Mouse (Mus musculus) liver, postnatal 0 days (tissue): ENCODE measurements around the gene Mast3. TPM values are rescaled to one million over a fixed set of nuclear protein-coding genes. Genes with fewer than 3 reads are reported as not detected.

Experiments used
- ATAC-seq: fragments of 200-750 bp; cut with Nextera tagmentation; 2 replicates; pipeline ENCODE4 v1.8.0; 2017; ENCODE audit warnings: mild to moderate bottlenecking, moderate library complexity
- DNase-seq: peaks from one replicate; pipeline ENCODE4 v3.0.0-alpha.2; 2016
- H3K27ac ChIP-seq: fragments of 300-500 bp; sonication (generic); 2 replicates; pipeline ENCODE4 v1.5.1; 2014; ENCODE audit warnings: antibody characterized with exemption, moderate library complexity, mild to moderate bottlenecking, low read depth
- H3K27me3 ChIP-seq: fragments of 300-500 bp; sonication (generic); 2 replicates; pipeline ENCODE4 v1.6.1; 2014; ENCODE audit warnings: low read length, control low read depth, mixed read lengths; ENCODE audit not compliant: insufficient read depth
- H3K36me3 ChIP-seq: fragments of 300-500 bp; sonication (generic); replicated peaks from 2 replicates; pipeline ENCODE4 v1.6.1; 2014; ENCODE audit warnings: mild to moderate bottlenecking, control low read depth, low read length, moderate library complexity, mixed read lengths; ENCODE audit not compliant: insufficient read depth
- H3K4me1 ChIP-seq: fragments of 300-500 bp; sonication (generic); 2 replicates; pipeline ENCODE4 v1.6.1; 2014; ENCODE audit warnings: antibody characterized with exemption, mild to moderate bottlenecking, control low read depth; ENCODE audit not compliant: insufficient read depth
- H3K4me2 ChIP-seq: fragments of 300-500 bp; sonication (generic); 2 replicates; pipeline ENCODE4 v1.6.1; 2014; ENCODE audit warnings: low read depth, mild to moderate bottlenecking, low read length, moderate library complexity, mixed read lengths
- H3K4me3 ChIP-seq: fragments of 300-500 bp; sonication (generic); 2 replicates; pipeline ENCODE4 v1.5.1; 2014; ENCODE audit warnings: low read depth, low read length
- H3K9ac ChIP-seq: fragments of 300-500 bp; sonication (generic); replicated peaks from 2 replicates; pipeline ENCODE4 v1.6.1; 2014; ENCODE audit warnings: mild to moderate bottlenecking, moderate library complexity
- H3K9me3 ChIP-seq: fragments of 300-500 bp; sonication (generic); 2 replicates; pipeline ENCODE4 v1.6.1; 2016; ENCODE audit warnings: mild to moderate bottlenecking, control low read depth, low read length, mixed read lengths
- CTCF ChIP-seq: sonication (generic); IDR thresholded peaks from 2 replicates; pipeline ENCODE4 v1.5.1; 2016; ENCODE audit warnings: antibody characterized with exemption, low read depth
- EP300 ChIP-seq: IDR thresholded peaks from 2 replicates; pipeline ENCODE4 v1.6.1; 2016; ENCODE audit warnings: antibody characterized with exemption, low read depth, mild to moderate bottlenecking
- WGBS: fragments of 180-500 bp; shearing (Covaris S2); extraction: QIAGEN DNeasy Blood & Tissue Kit; methylation state at CpG from one replicate; pipeline ENCODE4 v1.1.7; 2014; ENCODE audit not compliant: insufficient replicate concordance; 5-methylcytosine and 5-hydroxymethylcytosine counted together
- polyA plus RNA-seq: library from polyadenylated mRNA; unstranded; fragments of >200 nt; fragmentation: Nextera tagmentation; extraction: Ambion mirVana; gene quantifications from 2 replicates; pipeline ENCODE4 v1.2.1, GENCODE M21; 2015

The Mast3 gene
- polyA plus RNA-seq, 1 experiment from 2014 or later, result 6.0 TPM

DNA sequence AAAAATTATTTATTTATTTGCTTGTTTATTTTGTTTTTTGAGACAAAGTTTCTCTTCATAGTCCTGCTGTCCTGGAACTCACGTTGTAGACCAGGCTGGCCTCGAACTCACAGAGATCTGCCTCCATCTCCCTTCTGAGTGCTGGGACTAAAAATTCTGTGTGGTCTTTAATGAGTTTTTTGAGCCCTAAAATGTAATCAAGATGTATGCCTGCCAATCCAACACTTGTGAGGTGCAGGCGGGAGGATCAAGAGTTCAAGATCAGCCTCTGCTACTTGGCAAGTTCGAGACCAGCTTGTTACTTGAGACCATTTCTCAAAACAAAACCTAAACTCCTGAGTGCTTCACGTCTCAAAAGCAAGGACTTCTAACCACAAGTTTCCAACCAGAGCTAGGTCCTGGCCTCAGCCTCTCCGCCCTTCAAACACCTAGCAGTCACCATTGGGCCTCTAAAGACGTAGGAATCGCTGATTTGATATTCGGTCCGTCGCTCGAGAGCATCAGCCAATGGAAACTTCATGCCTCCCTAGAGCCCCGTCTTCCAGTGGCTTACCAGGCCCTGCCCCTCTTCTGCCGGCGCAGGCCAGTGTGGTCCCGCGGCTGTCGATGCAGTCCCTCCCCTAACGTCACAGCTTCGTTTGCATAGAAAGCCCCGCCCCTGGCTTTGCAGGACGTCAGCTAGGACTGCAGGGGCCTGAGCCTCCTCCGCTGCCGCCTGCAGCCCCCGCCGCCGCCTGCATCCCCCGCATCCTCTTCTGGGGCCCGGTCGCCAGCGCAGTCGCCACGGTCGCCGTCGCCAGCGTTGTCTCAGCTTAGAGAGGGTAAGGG lies 50.6 kb downstream of the Mast3 start, which contains the start of gene Rab3a:
TSS of gene Rab3a (plus strand) at position 637 of the 828 bp plus-strand sequence.
- peaks cover 29% of the 10 kb centered on the region for H3K4me1 ChIP-seq
- WGBS, result 6% methylated on average over 37 of the region's 37 CpGs

DNA sequence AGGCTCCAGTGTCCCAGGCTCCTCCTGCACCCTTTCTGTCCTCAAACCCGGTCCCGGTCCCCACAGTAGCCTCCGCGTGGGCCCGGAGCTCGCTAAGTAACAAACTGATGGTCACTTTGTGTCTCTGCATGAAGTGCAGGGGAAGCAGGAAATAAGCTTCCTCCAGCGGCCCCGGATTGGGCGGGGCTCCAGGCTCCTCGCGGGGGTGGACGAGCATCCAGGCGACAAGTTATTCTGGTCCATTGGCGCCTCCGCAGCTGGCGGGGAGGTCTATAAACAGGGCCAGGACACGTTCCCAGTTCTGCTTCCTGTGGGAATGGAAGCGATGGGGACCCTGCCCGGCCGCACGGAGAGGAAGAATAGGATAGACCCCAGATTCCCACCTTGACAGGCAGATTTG lies 51.7 kb downstream of the Mast3 start:
- peak; percentile 31; the same call in 1 of the 2 replicates for TF ChIP-seq EP300
- no peak for TF ChIP-seq CTCF
- DNase-seq, result peak; percentile 76
- 16% methylated on average over 21 of the region's 21 CpGs for WGBS
- Histone ChIP-seq H3K27ac (peak overlapping the region; percentile 84), H3K4me1 (peaks cover 26% of the 10 kb centered on the region), H3K4me3 (peak overlapping the region; percentile 21), H3K9ac (peak overlapping the region; percentile 41; the same call in 1 of the 2 replicates), H3K36me3 (peaks cover 5% of the 10 kb centered on the region), H3K27me3 (0 out of 2 replicates have a peak, but pooled peaks cover 5% of the 10 kb centered on the region), H3K9me3 (no peaks in the 10 kb centered on the region), H3K4me2 (peak overlapping the region; percentile 62)
- ATAC-seq, result no peak

More for the DNA sequence above, 50.6 kb downstream of the Mast3 start, which contains the start of gene Rab3a:
- Histone ChIP-seq H3K4me2 (peak within 1 kb of the TSS; percentile 94), H3K27ac (peak within 1 kb of the TSS; percentile 84), H3K9ac (peak within 1 kb of the TSS; percentile 77), H3K27me3 (0 out of 2 replicates have a peak, but pooled peaks cover under 1% of the 10 kb centered on the region), H3K4me3 (peak within 1 kb of the TSS; percentile 73), H3K9me3 (no peaks in the 10 kb centered on the region), H3K36me3 (peaks cover 11% of the 10 kb centered on the region)
- TF ChIP-seq CTCF, result no peak
- TF ChIP-seq EP300, result no peak
- ATAC-seq, result peak; percentile 98
- DNase-seq, result peak; percentile 95

DNA sequence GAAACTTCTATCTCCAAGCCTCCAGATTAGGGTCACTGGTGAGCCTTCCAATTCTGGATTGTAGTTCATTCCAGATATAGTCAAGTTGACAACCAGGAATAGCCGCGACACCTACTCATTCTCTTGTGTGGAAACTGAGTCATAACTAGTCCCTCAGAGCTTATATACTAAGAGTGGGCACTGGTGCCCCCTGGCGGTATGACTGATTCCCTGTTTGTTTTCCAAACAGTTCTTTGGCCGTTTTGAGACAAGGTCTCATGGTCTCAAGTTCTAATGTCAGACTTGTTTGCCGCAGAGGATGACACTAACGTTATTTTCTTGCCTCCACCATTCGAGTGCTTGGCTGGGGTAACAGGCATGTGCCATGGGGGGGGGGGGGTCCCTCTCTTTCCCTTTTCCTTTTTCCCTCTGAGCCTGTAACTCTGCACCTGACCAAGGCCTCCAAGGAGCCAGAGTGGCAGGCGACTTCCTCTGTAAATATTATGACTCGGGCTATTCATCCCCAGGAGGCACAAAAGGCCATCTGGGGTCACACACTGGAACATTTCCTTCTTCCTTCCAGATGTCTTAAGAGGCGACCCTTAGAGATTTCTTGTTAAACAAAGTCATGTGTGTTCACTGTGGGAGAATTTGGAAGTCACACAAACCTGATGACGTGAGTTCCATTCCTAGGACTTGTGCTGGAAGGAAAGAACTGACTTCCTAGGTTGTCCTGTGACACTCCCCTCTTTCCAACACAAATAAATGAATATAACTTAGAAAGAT lies 52.7 kb downstream of the Mast3 start:
- H3K27me3 ChIP-seq, result 0 out of 2 replicates have a peak, but pooled peaks cover 5% of the 10 kb centered on the region
- DNase-seq (peak; percentile 84), ATAC-seq (no peak)
- H3K27ac ChIP-seq, result peak overlapping the region; percentile 84
- TF ChIP-seq EP300 (peak; percentile 61), CTCF (peak; percentile 83)
- H3K4me3 ChIP-seq, result no peak overlapping the region
- WGBS, result 19% methylated on average over 11 of the region's 11 CpGs
- peak overlapping the region; percentile 41; the same call in 1 of the 2 replicates for H3K9ac ChIP-seq
- H3K9me3 ChIP-seq, result no peaks in the 10 kb centered on the region
- peaks cover 26% of the 10 kb centered on the region for H3K4me1 ChIP-seq
- peaks cover 3% of the 10 kb centered on the region; the same call in 1 of the 2 replicates for H3K36me3 ChIP-seq
- peak overlapping the region; percentile 62; the same call in 1 of the 2 replicates for H3K4me2 ChIP-seq

DNA sequence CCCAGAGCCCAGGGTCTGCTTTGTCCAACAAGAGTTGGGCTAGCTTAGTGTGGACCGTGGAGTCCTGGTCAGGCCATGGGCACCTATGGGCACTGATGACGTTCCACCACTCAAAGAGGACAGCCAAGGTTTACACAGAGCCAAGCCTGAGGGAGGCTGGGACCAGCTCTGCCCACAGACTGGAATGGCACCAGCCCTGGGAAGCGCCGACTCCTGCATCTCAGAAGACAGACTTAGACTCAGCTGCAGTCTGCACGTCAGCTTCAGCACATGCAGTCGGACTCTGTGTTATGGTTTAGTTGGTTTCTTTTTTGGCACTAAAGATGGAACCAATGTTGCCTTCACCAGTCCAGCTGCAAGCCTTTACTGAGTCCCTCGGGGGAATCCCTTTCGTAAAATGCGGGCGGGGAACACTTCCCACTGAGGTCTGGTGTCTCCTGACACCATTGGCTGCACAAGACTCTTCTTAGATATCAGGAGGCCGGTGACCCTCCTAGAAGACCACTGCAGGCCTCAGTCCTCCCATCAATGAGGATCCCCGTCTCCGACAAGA lies 54.6 kb downstream of the Mast3 start:
- H3K4me3 ChIP-seq, result no peak overlapping the region
- peaks cover 14% of the 10 kb centered on the region for H3K27me3 ChIP-seq
- no peaks in the 10 kb centered on the region for H3K9me3 ChIP-seq
- TF ChIP-seq CTCF (no peak), EP300 (no peak)
- no peaks in the 10 kb centered on the region for H3K36me3 ChIP-seq
- H3K4me1 ChIP-seq, result peaks cover 20% of the 10 kb centered on the region
- H3K4me2 ChIP-seq, result no peak overlapping the region
- peak overlapping the region; percentile 23 for H3K27ac ChIP-seq
- peak; percentile 19 for DNase-seq
- 72% methylated on average over 13 of the region's 13 CpGs for WGBS
- no peak overlapping the region for H3K9ac ChIP-seq
- no peak for ATAC-seq

DNA sequence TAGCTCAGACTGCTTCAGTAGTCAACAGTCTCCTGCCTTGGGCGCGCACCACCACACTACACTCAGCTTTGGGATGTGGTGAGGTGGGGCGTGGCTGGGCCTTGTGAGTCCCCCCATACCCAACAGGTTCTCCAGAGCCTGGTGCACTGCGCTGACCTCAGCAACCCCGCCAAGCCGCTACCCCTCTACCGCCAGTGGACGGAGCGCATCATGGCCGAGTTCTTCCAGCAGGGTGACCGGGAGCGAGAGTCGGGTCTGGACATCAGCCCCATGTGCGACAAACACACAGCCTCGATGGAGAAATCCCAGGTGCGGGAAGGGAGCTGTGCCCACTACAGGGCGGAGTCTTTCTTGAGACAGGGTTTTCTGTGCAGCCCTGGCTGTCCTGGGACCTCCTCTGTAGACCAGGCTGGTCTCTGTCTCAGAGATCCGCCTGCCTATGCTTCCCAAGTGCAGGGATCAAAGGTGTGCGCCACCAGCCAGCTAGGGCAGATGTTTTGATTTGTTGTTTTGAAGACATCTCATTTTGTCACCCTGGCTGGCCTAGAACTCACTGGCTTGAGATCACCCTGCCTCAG lies 55.7 kb downstream of the Mast3 start:
- no peak overlapping the region for H3K4me3 ChIP-seq
- H3K36me3 ChIP-seq, result no peaks in the 10 kb centered on the region
- no peak for TF ChIP-seq EP300
- H3K27me3 ChIP-seq, result peaks cover 22% of the 10 kb centered on the region
- H3K4me1 ChIP-seq, result peaks cover 18% of the 10 kb centered on the region
- ATAC-seq (no peak), DNase-seq (no peak)
- H3K4me2 ChIP-seq, result no peak overlapping the region
- 77% methylated on average over 19 of the region's 19 CpGs for WGBS
- no peaks in the 10 kb centered on the region for H3K9me3 ChIP-seq
- H3K27ac ChIP-seq, result no peak overlapping the region
- no peak overlapping the region for H3K9ac ChIP-seq
